Mouse (Mus musculus): ENCODE results near the gene Wbp1l. TPM values are rescaled to one million over a fixed set of nuclear protein-coding genes. Genes with fewer than 3 reads are reported as not detected.

Wbp1l gene
- polyA plus RNA-seq (2017; shearing (Covaris generic)) = 68.5 TPM

GRCm38 (mm10) chr19:46598720-46599252 lies at the start of gene Wbp1l:
Gene Wbp1l (plus strand): TSS chr19:46599084.

DNA sequence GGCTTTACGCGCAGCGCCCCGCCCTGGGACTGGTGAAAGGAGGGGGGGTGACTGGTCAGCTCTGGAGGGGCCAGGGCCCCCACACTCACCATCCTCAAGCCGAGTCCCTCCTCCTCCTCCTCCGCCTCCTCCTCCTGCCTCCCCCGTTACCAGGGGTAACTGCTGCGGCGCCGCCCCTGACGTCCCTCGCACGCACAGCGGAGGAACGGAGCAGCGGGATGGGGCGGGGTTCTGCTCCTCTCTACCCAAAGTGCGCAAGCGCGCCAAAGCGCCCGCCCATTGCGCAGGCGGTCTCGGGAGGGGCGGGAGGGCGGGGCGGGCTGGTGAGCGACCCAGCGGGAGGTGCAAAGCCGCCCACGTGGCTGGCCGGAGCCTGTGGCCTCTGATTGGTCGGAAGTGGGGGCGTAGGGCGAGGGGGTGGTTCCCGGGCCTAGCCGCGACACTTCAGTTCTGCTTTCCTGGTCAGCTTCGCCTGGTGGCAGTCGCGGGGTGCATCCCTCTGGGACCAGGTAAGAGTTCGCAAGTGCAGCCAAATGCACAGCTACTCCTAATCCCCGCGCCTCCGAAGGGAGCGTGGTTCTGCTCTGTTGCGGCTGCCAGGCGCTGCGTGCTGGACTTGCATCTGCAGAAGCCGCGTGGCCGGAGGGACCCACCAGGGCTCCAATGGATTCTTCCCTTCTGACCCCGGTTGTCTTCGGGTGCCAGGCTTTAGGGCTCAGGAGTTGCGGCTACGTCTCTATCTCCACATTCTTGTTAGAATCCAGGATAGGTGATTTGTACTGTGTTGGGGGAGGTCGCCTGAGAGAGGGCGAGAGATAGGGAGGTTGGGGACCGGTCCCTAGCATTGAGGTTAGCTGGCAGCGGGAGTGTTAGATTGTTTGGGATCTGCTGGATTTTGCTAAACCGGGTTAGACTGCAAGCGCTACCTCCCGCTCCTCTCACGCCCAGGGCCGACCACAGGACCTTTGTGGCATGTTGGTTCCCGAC lies 25.6 kb upstream of the Wbp1l start, which contains the start of the genes Arl3 and Sfxn2:
Gene Arl3 (minus strand): TSS at position 248 of the 987 bp plus-strand sequence.
Gene Sfxn2 (plus strand): TSS at position 415 of the 987 bp plus-strand sequence.

DNA sequence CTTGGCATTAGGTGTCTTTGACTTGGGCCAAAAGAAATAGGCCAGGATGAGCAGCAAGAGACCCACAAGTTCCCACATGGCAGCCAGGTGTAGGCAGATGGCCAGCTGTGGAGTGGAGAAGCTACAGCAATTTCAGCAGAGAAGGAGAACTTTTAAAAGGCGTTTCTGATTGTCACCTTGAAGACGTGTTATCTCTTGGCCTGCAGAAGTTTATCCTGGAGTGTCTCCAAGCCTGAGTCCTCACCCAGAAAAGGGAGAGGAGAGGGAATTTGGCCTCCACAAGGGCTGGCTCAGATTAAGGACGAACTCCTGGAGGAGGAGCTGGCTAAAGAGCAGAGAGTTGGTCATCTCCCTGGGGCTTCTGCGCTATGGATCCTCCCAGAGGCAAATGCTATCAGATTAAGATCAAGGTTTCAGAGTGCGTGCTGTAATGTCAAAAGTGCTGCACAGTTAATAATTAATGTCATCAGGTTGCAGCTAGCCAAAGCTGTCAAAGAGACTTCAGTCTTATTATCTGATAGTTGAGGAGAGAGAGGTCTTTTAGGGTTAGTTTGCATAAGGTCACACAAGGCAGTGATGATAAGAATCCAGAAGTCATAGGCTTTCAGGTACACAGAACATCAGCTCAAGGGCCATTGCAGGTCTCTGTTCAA lies 74.0 kb downstream of the Wbp1l start, which contains the start of gene Cyp17a1:
Gene Cyp17a1 (minus strand): TSS at position 407 of the 653 bp plus-strand sequence.

GRCm38 (mm10) chr19:46689460-46690372 lies 90.8 kb downstream of the Wbp1l start, which contains the start of gene Borcs7:
Gene Borcs7 (plus strand): TSS chr19:46689906.

Other genes starting within 250 kb of the Wbp1l start
- gene 2310034G01Rik, start 248.8 kb upstream of the Wbp1l start, polyA plus RNA-seq (2017; shearing (Covaris generic)) = 0.13 TPM
- gene Actr1a, start 203.3 kb upstream of the Wbp1l start, polyA plus RNA-seq (2017; shearing (Covaris generic)) = 106 TPM
- 40.6 TPM for gene Sufu, start 202.2 kb upstream of the Wbp1l start, polyA plus RNA-seq (2017; shearing (Covaris generic))
- 124 TPM for gene Trim8, start 97.4 kb upstream of the Wbp1l start, polyA plus RNA-seq (2017; shearing (Covaris generic))
- gene Arl3, start 25.9 kb upstream of the Wbp1l start, polyA plus RNA-seq (2017; shearing (Covaris generic)) = 16.9 TPM
- 14.2 TPM for gene Sfxn2, start 25.7 kb upstream of the Wbp1l start, polyA plus RNA-seq (2017; shearing (Covaris generic))
- 0.16 TPM for gene Cyp17a1, start 74.1 kb downstream of the Wbp1l start, polyA plus RNA-seq (2017; shearing (Covaris generic))
- gene Borcs7, start 90.8 kb downstream of the Wbp1l start, polyA plus RNA-seq (2017; shearing (Covaris generic)) = 6.5 TPM
- 15.9 TPM for gene As3mt, start 108.4 kb downstream of the Wbp1l start, polyA plus RNA-seq (2017; shearing (Covaris generic))
- gene Cnnm2, start 162.5 kb downstream of the Wbp1l start, polyA plus RNA-seq (2017; shearing (Covaris generic)) = 3.5 TPM